Mouse (Mus musculus) myocyte (in vitro differentiated cells): ENCODE data around the gene 2410015M20Rik.

Experiments
- E2F4 ChIP-seq: IDR thresholded peaks from one replicate; pipeline ENCODE4 v1.6.1; 2011; ENCODE audit warnings: mild to moderate bottlenecking, control low read depth, moderate library complexity; ENCODE audit not compliant: insufficient read depth
- MYOD1 ChIP-seq, 3 experiments: IDR thresholded peaks; one replicate each; pipeline ENCODE4 v1.6.1; 2011; ENCODE audit warnings: control low read depth in 2 of 3, low read depth in 2 of 3, mild to moderate bottlenecking in 2 of 3, moderate library complexity in 1 of 3; ENCODE audit not compliant: insufficient read length in 2 of 3, control insufficient read depth in 1 of 3
- MYOG ChIP-seq, 3 experiments: IDR thresholded peaks; one replicate each; pipeline ENCODE4 v1.6.1; 2011; ENCODE audit warnings: control low read depth in 2 of 3, low read depth in 2 of 3, mild to moderate bottlenecking in 2 of 3; ENCODE audit not compliant: insufficient read length in 2 of 3, control insufficient read depth in 1 of 3, insufficient read depth in 1 of 3
- POLR2A ChIP-seq: IDR thresholded peaks from one replicate; pipeline ENCODE4 v1.6.1; 2011; ENCODE audit warnings: low read depth, mild to moderate bottlenecking, control low read depth, moderate library complexity; ENCODE audit not compliant: insufficient read length
- REST ChIP-seq: IDR thresholded peaks from one replicate; pipeline ENCODE4 v1.6.1; 2011; ENCODE audit warnings: mild to moderate bottlenecking, control low read depth, moderate library complexity; ENCODE audit not compliant: insufficient read depth, insufficient read length

DNA sequence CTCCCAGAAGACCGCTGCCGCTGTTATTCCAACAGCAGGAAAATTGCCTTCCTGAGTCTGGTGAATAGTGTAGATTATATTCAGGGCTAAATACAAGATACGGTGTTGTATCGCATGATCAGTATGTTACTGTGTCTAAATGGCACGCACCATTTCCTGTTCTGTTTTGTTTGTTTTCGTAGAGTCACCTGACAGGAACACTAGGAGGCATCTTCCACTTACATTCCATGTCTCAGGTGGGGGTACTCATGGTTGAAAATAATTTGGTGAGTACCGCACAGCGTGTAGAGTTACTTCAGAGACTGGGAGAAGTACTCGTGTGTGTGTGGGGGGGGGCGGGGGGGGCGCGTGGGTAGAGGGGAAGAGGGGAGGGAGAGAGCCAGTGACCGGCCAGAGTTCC is 38.0 kb upstream of the 2410015M20Rik start:
- TF ChIP-seq E2F4 (no peak), POLR2A (no peak), MYOG (IDR thresholded peaks at IDR 0.05; ENCODE audit: control insufficient read depth in 1 of 3, insufficient read depth in 1 of 3, insufficient read length in 2 of 3, low read depth in 2 of 3) (no peak), REST (no peak), MYOD1 (IDR thresholded peaks at IDR 0.05; ENCODE audit: control insufficient read depth in 1 of 3, insufficient read length in 2 of 3, low read depth in 2 of 3) (no peak)
